Mouse (Mus musculus) limb, embryonic 14.5 days (tissue): ENCODE results near the gene Gdnf. TPM values are rescaled to one million over a fixed set of nuclear protein-coding genes. Genes with fewer than 3 reads are reported as not detected.

Source experiments
- ATAC-seq: fragments of 200-750 bp; cut with Nextera tagmentation; 2 replicates; pipeline ENCODE4 v1.8.0; 2017; ENCODE audit warnings: low read depth, moderate number of reproducible peaks, moderate TSS enrichment; ENCODE audit not compliant: low FRiP score
- DNase-seq: peaks from one replicate; pipeline ENCODE4 v3.0.0-alpha.2; 2015; ENCODE audit warnings: low spot score
- H3K27ac ChIP-seq: fragments of 300-500 bp; sonication (generic); replicated peaks from 2 replicates; pipeline ENCODE4 v1.5.1; 2014; ENCODE audit warnings: low read depth, mild to moderate bottlenecking, low read length, moderate library complexity, mixed read lengths
- H3K27me3 ChIP-seq: fragments of 300-500 bp; sonication (generic); 2 replicates; pipeline ENCODE4 v1.6.1; 2014; ENCODE audit warnings: low read length, mixed read lengths; ENCODE audit not compliant: control insufficient read depth, insufficient read depth
- H3K36me3 ChIP-seq: fragments of 300-500 bp; sonication (generic); 2 replicates; pipeline ENCODE4 v1.6.1; 2014; ENCODE audit warnings: mild to moderate bottlenecking, low read length, moderate library complexity, mixed read lengths; ENCODE audit not compliant: control insufficient read depth, insufficient read depth
- H3K4me1 ChIP-seq: fragments of 300-500 bp; sonication (generic); 2 replicates; pipeline ENCODE4 v1.6.1; 2014; ENCODE audit warnings: antibody characterized with exemption, low read length, mixed read lengths; ENCODE audit not compliant: control insufficient read depth, insufficient read depth
- H3K4me2 ChIP-seq: fragments of 300-500 bp; sonication (generic); replicated peaks from 2 replicates; pipeline ENCODE4 v1.6.1; 2014; ENCODE audit warnings: low read depth, mild to moderate bottlenecking, low read length, moderate library complexity; ENCODE audit not compliant: severe bottlenecking
- H3K4me3 ChIP-seq: fragments of 300-500 bp; sonication (generic); replicated peaks from 2 replicates; pipeline ENCODE4 v1.5.1; 2014; ENCODE audit warnings: low read length
- H3K9ac ChIP-seq: fragments of 300-500 bp; sonication (generic); 2 replicates; pipeline ENCODE4 v1.6.1; 2014; ENCODE audit warnings: mild to moderate bottlenecking, low read depth, low read length, moderate library complexity; ENCODE audit not compliant: severe bottlenecking
- H3K9me3 ChIP-seq: fragments of 300-500 bp; sonication (generic); 2 replicates; pipeline ENCODE4 v1.6.1; 2016; ENCODE audit warnings: low read length; ENCODE audit not compliant: control insufficient read depth
- POLR2A ChIP-seq: fragments of 200-500 bp; IDR thresholded peaks from 2 replicates; pipeline ENCODE4 v1.8.0; 2012; ENCODE audit warnings: inconsistent platforms, mild to moderate bottlenecking, moderate library complexity, borderline replicate concordance; ENCODE audit not compliant: insufficient read depth, insufficient read length; ENCODE audit errors: extremely low read depth
- WGBS: fragments of 180-500 bp; shearing (Covaris S2); extraction: QIAGEN DNeasy Blood & Tissue Kit; methylation state at CpG from one replicate; pipeline ENCODE4 v1.1.7; 2014; 5-methylcytosine and 5-hydroxymethylcytosine counted together
- polyA plus RNA-seq, 2 experiments: library from polyadenylated mRNA; depleted of rRNA in 1 of 2; stranded (reverse) in 1 of 2; unstranded in 1 of 2; fragments of >200 nt; fragmentation: Nextera tagmentation in 1 of 2; extraction: Ambion mirVana in 1 of 2; gene quantifications; 2 replicates each; pipeline versions ENCODE4 v1.2.1 to v1.2.3; 2012 to 2014

Gdnf gene
- polyA plus RNA-seq, 2 experiments, result 1.4 to 2.8 TPM

DNA sequence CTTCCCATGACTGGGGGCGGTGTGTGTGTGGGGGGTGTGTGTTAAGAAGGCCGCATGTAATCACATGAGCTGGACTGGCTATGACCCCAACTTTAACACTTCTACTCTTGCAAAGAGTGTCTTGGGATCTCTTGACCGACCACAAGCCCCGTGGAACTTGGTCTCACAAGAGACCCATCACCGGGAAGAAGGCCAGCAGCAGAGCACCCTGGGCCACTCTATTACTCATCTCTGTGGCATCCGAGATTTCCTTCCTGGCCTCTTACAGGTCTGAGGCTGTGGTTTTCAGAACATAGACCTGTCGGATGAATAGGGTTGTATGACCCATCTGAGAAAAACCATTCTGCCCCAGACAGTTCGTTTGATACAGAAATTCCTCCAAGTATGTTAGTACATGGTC, 75.9 kb downstream of the Gdnf start:
- H3K4me1 ChIP-seq, result peaks cover 3% of the 10 kb centered on the region; the same call in 1 of the 2 replicates
- H3K27me3 ChIP-seq, result no peaks in the 10 kb centered on the region
- 89% methylated on average over 8 of the region's 8 CpGs for WGBS
- ATAC-seq, result no peak
- no peaks in the 10 kb centered on the region for H3K9me3 ChIP-seq
- no peak overlapping the region for H3K9ac ChIP-seq
- DNase-seq, result no peak
- H3K27ac ChIP-seq, result no peak overlapping the region
- H3K4me3 ChIP-seq, result no peak overlapping the region
- no peak overlapping the region for H3K4me2 ChIP-seq
- 0 out of 2 replicates have a peak, but pooled peaks cover 6% of the 10 kb centered on the region for H3K36me3 ChIP-seq
- no peak for TF ChIP-seq POLR2A
